22 mouse cellular contexts compared by ENCODE assay signal in genomic region chr3:156252256-156252861, GRCm38 (mm10).
DNase-seq lines count a peak whose midpoint lies in the region; ATAC-seq and TF ChIP-seq lines count a peak whose summit lies in the region.
"Had no signal": no experiment of that assay in that cellular context is flagged by ENCODE, and none has a peak within 500 bp of the region (broad histone marks: within the 10 kb centered on the region; RNA-seq: fewer than 3 reads in every experiment).

No protein-coding gene starts in this region.

- no peak overlapping the region for H3K4me3 ChIP-seq in hindbrain, embryonic 12.5 days
- no peak overlapping the region for H3K4me3 ChIP-seq in hindbrain, postnatal 0 days (ENCODE audit: low read length)
- H3K4me3 ChIP-seq in neural tube, embryonic 11.5 days (ENCODE audit: low read depth, low read length) = no peak overlapping the region
- no peak overlapping the region for H3K4me3 ChIP-seq in midbrain, embryonic 14.5 days (replicated peaks; ENCODE audit: low read depth, low read length)
- H3K4me3 ChIP-seq: erythroblast, embryonic 14.5 days; forebrain, embryonic 10.5 days; heart, embryonic 10.5 days; hindbrain, embryonic 15.5 days had no signal

- 86% methylated on average over 6 of the region's 6 CpGs for WGBS in hindbrain, embryonic 12.5 days
- WGBS in hindbrain, postnatal 0 days = 69% methylated on average over 6 of the region's 6 CpGs
- WGBS in neural tube, embryonic 11.5 days = 89% methylated on average over 6 of the region's 6 CpGs
- 64% methylated on average over 6 of the region's 6 CpGs for WGBS in midbrain, embryonic 14.5 days

- H3K27me3 ChIP-seq in hindbrain, embryonic 12.5 days = no peaks in the 10 kb centered on the region
- no peaks in the 10 kb centered on the region for H3K27me3 ChIP-seq in hindbrain, postnatal 0 days (ENCODE audit: insufficient read depth, low read length)
- H3K27me3 ChIP-seq in neural tube, embryonic 11.5 days (ENCODE audit: control insufficient read depth, insufficient read depth, low read length) = no peaks in the 10 kb centered on the region
- H3K27me3 ChIP-seq in midbrain, embryonic 14.5 days (ENCODE audit: control insufficient read depth, insufficient read depth, low read length) = no peaks in the 10 kb centered on the region
- H3K27me3 ChIP-seq: hindbrain, embryonic 15.5 days had no signal

- ATAC-seq in hindbrain, embryonic 12.5 days (ENCODE audit: low FRiP score) = no peak
- no peak for ATAC-seq in hindbrain, postnatal 0 days
- 0 out of 2 replicates have a peak, but pooled peaks have one; percentile 4 for ATAC-seq in neural tube, embryonic 11.5 days (ENCODE audit: insufficient read depth, low FRiP score, low TSS enrichment)
- peak; percentile 51; the same call in 1 of the 2 replicates for ATAC-seq in midbrain, embryonic 14.5 days (ENCODE audit: low FRiP score, low TSS enrichment)
- ATAC-seq in activated CD4-positive, CD25-positive, alpha-beta regulatory T cell, adult 4 months = no peak
- ATAC-seq: inflammation-experienced regulatory T-cells, adult 6 months; intestine, postnatal 0 days had no signal

- no peaks in the 10 kb centered on the region for H3K9me3 ChIP-seq in hindbrain, embryonic 12.5 days (replicated peaks)
- no peaks in the 10 kb centered on the region for H3K9me3 ChIP-seq in hindbrain, postnatal 0 days (ENCODE audit: low read length)
- no peaks in the 10 kb centered on the region for H3K9me3 ChIP-seq in neural tube, embryonic 11.5 days (ENCODE audit: control insufficient read depth, low read length)
- H3K9me3 ChIP-seq in midbrain, embryonic 14.5 days (ENCODE audit: control insufficient read depth, low read length) = 0 out of 2 replicates have a peak, but pooled peaks cover 2% of the 10 kb centered on the region
- H3K9me3 ChIP-seq: forebrain, embryonic 10.5 days; hindbrain, embryonic 15.5 days had no signal

- no peak for DNase-seq in hindbrain, postnatal 0 days (ENCODE audit: low spot score)
- DNase-seq in neural tube, embryonic 11.5 days (ENCODE audit: low spot score) = no peak
- DNase-seq in neural tube, embryonic 10.5 days (ENCODE audit: extremely low spot score, low spot score) = no peak
- DNase-seq in midbrain, embryonic 14.5 days = peak; percentile 36
- no peak for DNase-seq in gastrocnemius, adult 18-20 months (ENCODE audit: low spot score)
- DNase-seq: adrenal gland, adult 8-10 months; adrenal gland, postnatal 36 days; cerebellum, adult 11-12 months; cerebellum, adult 9-10 months; cerebellum, postnatal 25 days; gastrocnemius, postnatal 36 days; heart, adult 11 months; heart, postnatal 10 days; heart, postnatal 4 days had no signal

- peaks cover 7% of the 10 kb centered on the region; the same call in 1 of the 2 replicates for H3K4me1 ChIP-seq in hindbrain, embryonic 12.5 days
- no peaks in the 10 kb centered on the region for H3K4me1 ChIP-seq in hindbrain, postnatal 0 days (ENCODE audit: insufficient read depth, low read length)
- no peaks in the 10 kb centered on the region for H3K4me1 ChIP-seq in neural tube, embryonic 11.5 days (ENCODE audit: control insufficient read depth, insufficient read depth, low read length)
- H3K4me1 ChIP-seq in midbrain, embryonic 14.5 days (ENCODE audit: control insufficient read depth, insufficient read depth, low read length) = no peaks in the 10 kb centered on the region
- H3K4me1 ChIP-seq: heart, embryonic 10.5 days had no signal

- no peak overlapping the region for H3K9ac ChIP-seq in hindbrain, embryonic 12.5 days
- H3K9ac ChIP-seq in hindbrain, postnatal 0 days (replicated peaks; ENCODE audit: low read length) = no peak overlapping the region
- no peak overlapping the region for H3K9ac ChIP-seq in neural tube, embryonic 11.5 days (ENCODE audit: low read length)
- no peak overlapping the region for H3K9ac ChIP-seq in midbrain, embryonic 14.5 days (replicated peaks; ENCODE audit: low read length)
- H3K9ac ChIP-seq: hindbrain, embryonic 15.5 days had no signal

- no peaks in the 10 kb centered on the region for H3K36me3 ChIP-seq in hindbrain, embryonic 12.5 days
- H3K36me3 ChIP-seq in hindbrain, postnatal 0 days (ENCODE audit: insufficient read depth, low read length) = no peaks in the 10 kb centered on the region
- no peaks in the 10 kb centered on the region for H3K36me3 ChIP-seq in neural tube, embryonic 11.5 days (ENCODE audit: control insufficient read depth, insufficient read depth, low read length)
- no peaks in the 10 kb centered on the region for H3K36me3 ChIP-seq in midbrain, embryonic 14.5 days (ENCODE audit: control insufficient read depth, insufficient read depth, low read length)
- H3K36me3 ChIP-seq: forebrain, embryonic 10.5 days; heart, embryonic 10.5 days; hindbrain, embryonic 15.5 days had no signal

- H3K4me2 ChIP-seq in hindbrain, embryonic 12.5 days (replicated peaks) = no peak overlapping the region
- H3K4me2 ChIP-seq in hindbrain, postnatal 0 days (ENCODE audit: low read depth, low read length) = no peak overlapping the region
- H3K4me2 ChIP-seq in neural tube, embryonic 11.5 days (ENCODE audit: low read depth) = no peak overlapping the region
- no peak overlapping the region for H3K4me2 ChIP-seq in midbrain, embryonic 14.5 days (ENCODE audit: low read length)
- H3K4me2 ChIP-seq: hindbrain, embryonic 15.5 days had no signal

- peak overlapping the region; percentile 12; the same call in 1 of the 2 replicates for H3K27ac ChIP-seq in hindbrain, embryonic 12.5 days
- H3K27ac ChIP-seq in hindbrain, postnatal 0 days = no peak overlapping the region
- H3K27ac ChIP-seq in neural tube, embryonic 11.5 days (ENCODE audit: low read depth, low read length) = no peak overlapping the region
- H3K27ac ChIP-seq in midbrain, embryonic 14.5 days (replicated peaks; ENCODE audit: low read depth, low read length) = peak overlapping the region; percentile 52
- H3K27ac ChIP-seq: heart, embryonic 10.5 days; hindbrain, embryonic 15.5 days had no signal

- TF ChIP-seq CTCF in hindbrain, postnatal 0 days (IDR thresholded peaks at IDR 0.05; ENCODE audit: low read depth) = no peak

Comparison
In these comparisons a context has a peak if more than half of its experiments do, and no peak if none do; other contexts are left out.
1. H3K27ac ChIP-seq: peak in hindbrain, embryonic 12.5 days (single experiment) and midbrain, embryonic 14.5 days (single experiment); none in hindbrain, postnatal 0 days (single experiment) and neural tube, embryonic 11.5 days (single experiment).
2. ATAC-seq: peak in neural tube, embryonic 11.5 days (single experiment) and midbrain, embryonic 14.5 days (single experiment); none in hindbrain, embryonic 12.5 days (single experiment), hindbrain, postnatal 0 days (single experiment) and activated CD4-positive, CD25-positive, alpha-beta regulatory T cell, adult 4 months (single experiment).